Mouse (Mus musculus): ENCODE measurements around the gene Per2.

DNA sequence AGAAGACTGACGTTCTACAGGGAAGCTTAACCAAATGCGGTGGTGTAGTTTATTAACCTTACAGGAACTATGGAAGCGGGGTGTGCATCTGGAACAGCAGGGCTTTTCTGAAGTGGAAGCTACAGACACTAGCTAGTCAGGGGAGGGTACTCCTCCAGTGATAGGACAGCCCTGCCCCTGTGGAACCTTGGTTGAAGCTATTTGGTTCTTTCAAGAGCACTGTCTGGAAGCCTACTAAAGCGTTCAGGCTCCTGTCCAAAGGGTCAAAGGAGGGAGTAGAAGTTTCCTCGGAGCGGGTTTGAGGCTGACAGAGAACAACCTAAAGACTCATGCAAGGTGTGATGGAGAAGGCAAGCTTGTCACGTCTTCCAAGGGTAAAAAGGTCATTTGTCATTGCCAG lies 945 bp upstream of the Per2 start:
- TF ChIP-seq CTCF (IDR thresholded peaks at IDR 0.05; ENCODE audit: low read depth) = no peak
- TF ChIP-seq EP300 (optimal IDR thresholded peaks at IDR 0.05) = no peak
